Mouse (Mus musculus) MEL (cell line): ENCODE data around the gene Pnldc1. TPM values are rescaled to one million over a fixed set of nuclear protein-coding genes. Genes with fewer than 3 reads are reported as not detected.

Experiments used
- DNase-seq: peaks from one replicate; pipeline ENCODE4 v3.0.0; 2011; ENCODE audit warnings: low read depth, low spot score
- H3K27ac ChIP-seq: 2 replicates; pipeline ENCODE4 v1.5.1; 2012; ENCODE audit warnings: low read depth, mild to moderate bottlenecking, control low read depth, low read length, moderate library complexity; ENCODE audit not compliant: control insufficient read depth
- H3K27me3 ChIP-seq, 2 experiments: fragments of 150-350 bp in 1 of 2; sonication (generic) in 1 of 2; 2 replicates each; pipeline ENCODE4 v1.6.1; 2012; ENCODE audit warnings: low read length in 2 of 2, mild to moderate bottlenecking in 2 of 2, improper control_type of control experiment in 1 of 2, moderate library complexity in 1 of 2; ENCODE audit not compliant: insufficient read depth in 2 of 2, control insufficient read depth in 1 of 2
- H3K36me3 ChIP-seq, 2 experiments: 2 replicates each; pipeline ENCODE4 v1.6.1; 2012 to 2014; ENCODE audit warnings: low read length in 2 of 2, improper control_type of control experiment in 1 of 2, inconsistent platforms in 1 of 2, mild to moderate bottlenecking in 1 of 2; ENCODE audit not compliant: insufficient read depth in 2 of 2, control insufficient read depth in 1 of 2
- H3K4me1 ChIP-seq, 2 experiments: fragments of 150-350 bp in 1 of 2; sonication (generic) in 1 of 2; 2 replicates each; pipeline ENCODE4 v1.6.1; 2012; ENCODE audit warnings: low read length in 2 of 2, improper control_type of control experiment in 1 of 2, mild to moderate bottlenecking in 1 of 2; ENCODE audit not compliant: insufficient read depth in 2 of 2, control insufficient read depth in 1 of 2
- H3K4me3 ChIP-seq, 2 experiments: fragments of 150-350 bp in 1 of 2; sonication (generic) in 1 of 2; 2 replicates each; pipeline ENCODE4 v1.5.1; 2012; ENCODE audit warnings: low read depth in 2 of 2, low read length in 2 of 2, mild to moderate bottlenecking in 2 of 2, moderate library complexity in 2 of 2, control low read depth in 1 of 2, improper control_type of control experiment in 1 of 2; ENCODE audit not compliant: control insufficient read depth in 1 of 2, insufficient read depth in 1 of 2
- H3K79me2 ChIP-seq: 2 replicates; pipeline ENCODE4 v1.6.1; 2012; ENCODE audit warnings: mild to moderate bottlenecking, low read length, moderate library complexity; ENCODE audit not compliant: control insufficient read depth, poor library complexity, insufficient read depth
- H3K9ac ChIP-seq: 2 replicates; pipeline ENCODE4 v1.6.1; 2012; ENCODE audit warnings: low read depth, mild to moderate bottlenecking, control low read depth, low read length, moderate library complexity; ENCODE audit not compliant: control insufficient read depth, poor library complexity, severe bottlenecking
- H3K9me3 ChIP-seq: fragments of 150-350 bp; sonication (generic); replicated peaks from 2 replicates; pipeline ENCODE4 v1.6.1; 2012; ENCODE audit warnings: mild to moderate bottlenecking, low read length, improper control_type of control experiment, moderate library complexity; ENCODE audit not compliant: insufficient read depth
- CTCF ChIP-seq, 3 experiments: IDR thresholded peaks in 2 of 3; conservative IDR thresholded peaks in 1 of 3; 2 replicates each; pipeline ENCODE4 v1.5.1; 2011 to 2012; ENCODE audit warnings: low read length in 3 of 3, low read depth in 2 of 3, mild to moderate bottlenecking in 2 of 3, improper control_type of control experiment in 1 of 3, inconsistent platforms in 1 of 3, mixed read lengths in 1 of 3, moderate library complexity in 1 of 3; ENCODE audit not compliant: control insufficient read depth in 1 of 3, insufficient read depth in 1 of 3, poor library complexity in 1 of 3, severe bottlenecking in 1 of 3
- E2F4 ChIP-seq: IDR thresholded peaks from 2 replicates; pipeline ENCODE4 v1.6.1; 2011; ENCODE audit warnings: low read depth, low read length, improper control_type of control experiment, borderline replicate concordance
- ETS1 ChIP-seq: IDR thresholded peaks from 2 replicates; pipeline ENCODE4 v1.6.1; 2012; ENCODE audit warnings: low read depth, mild to moderate bottlenecking, inconsistent platforms, low read length, improper control_type of control experiment, moderate library complexity
- GABPA ChIP-seq: IDR thresholded peaks from 2 replicates; pipeline ENCODE4 v1.6.1; 2012; ENCODE audit warnings: low read depth, mild to moderate bottlenecking, inconsistent platforms, low read length, improper control_type of control experiment, moderate library complexity
- HCFC1 ChIP-seq: IDR thresholded peaks from 2 replicates; pipeline ENCODE4 v1.6.1; 2012; ENCODE audit warnings: low read depth, mild to moderate bottlenecking, inconsistent platforms, low read length, improper control_type of control experiment, moderate library complexity
- KAT2A ChIP-seq: conservative IDR thresholded peaks from 2 replicates; pipeline ENCODE4 v1.6.1; 2012; ENCODE audit warnings: low read depth, low read length, improper control_type of control experiment, inconsistent platforms
- MAFK ChIP-seq: IDR thresholded peaks from 2 replicates; pipeline ENCODE4 v1.6.1; 2011; ENCODE audit warnings: low read depth, mild to moderate bottlenecking, low read length, improper control_type of control experiment, borderline replicate concordance
- MAX ChIP-seq: IDR thresholded peaks from 2 replicates; pipeline ENCODE4 v1.6.1; 2011; ENCODE audit warnings: low read length, improper control_type of control experiment
- MAZ ChIP-seq: IDR thresholded peaks from 2 replicates; pipeline ENCODE4 v1.6.1; 2012; ENCODE audit warnings: low read depth, mild to moderate bottlenecking, inconsistent platforms, low read length, improper control_type of control experiment
- MEF2A ChIP-seq: IDR thresholded peaks from 2 replicates; pipeline ENCODE4 v1.6.1; 2014; ENCODE audit warnings: low read depth, mild to moderate bottlenecking, inconsistent platforms, low read length, improper control_type of control experiment; ENCODE audit not compliant: poor library complexity, insufficient replicate concordance, severe bottlenecking; ENCODE audit errors: extremely low read depth
- MYB ChIP-seq: IDR thresholded peaks from 2 replicates; pipeline ENCODE4 v1.6.1; 2011; ENCODE audit warnings: mild to moderate bottlenecking, low read depth, low read length, improper control_type of control experiment
- NRF1 ChIP-seq: IDR thresholded peaks from 2 replicates; pipeline ENCODE4 v1.6.1; 2014; ENCODE audit warnings: low read depth, mild to moderate bottlenecking, inconsistent platforms, low read length, improper control_type of control experiment, moderate library complexity; ENCODE audit not compliant: poor library complexity, insufficient read depth, severe bottlenecking
- POLR2AphosphoS2 ChIP-seq: IDR thresholded peaks from 2 replicates; pipeline ENCODE4 v1.6.1; 2011; ENCODE audit warnings: low read length, improper control_type of control experiment
- POLR2AphosphoS5 ChIP-seq: IDR thresholded peaks from 2 replicates; pipeline ENCODE4 v1.6.1; 2012; ENCODE audit warnings: low read depth, borderline replicate concordance, mild to moderate bottlenecking, inconsistent platforms, low read length, moderate library complexity, mixed read lengths
- RCOR1 ChIP-seq: IDR thresholded peaks from 2 replicates; pipeline ENCODE4 v1.6.1; 2012; ENCODE audit warnings: low read depth, mild to moderate bottlenecking, inconsistent platforms, low read length, improper control_type of control experiment
- SMC3 ChIP-seq: IDR thresholded peaks from 2 replicates; pipeline ENCODE4 v1.6.1; 2011; ENCODE audit warnings: low read depth, low read length, improper control_type of control experiment
- TAL1 ChIP-seq: IDR thresholded peaks from 2 replicates; pipeline ENCODE4 v1.6.1; 2012; ENCODE audit warnings: mild to moderate bottlenecking, inconsistent platforms, low read length, moderate library complexity, mixed read lengths
- TBP ChIP-seq: IDR thresholded peaks from 2 replicates; pipeline ENCODE4 v1.8.0; 2011; ENCODE audit warnings: low read depth, low read length, improper control_type of control experiment
- USF1 ChIP-seq: IDR thresholded peaks from 2 replicates; pipeline ENCODE4 v1.6.1; 2014; ENCODE audit warnings: low read depth, mild to moderate bottlenecking, inconsistent platforms, low read length, improper control_type of control experiment, moderate library complexity
- USF2 ChIP-seq, 2 experiments: IDR thresholded peaks; 2 replicates each; pipeline ENCODE4 v1.6.1; 2011 to 2012; ENCODE audit warnings: improper control_type of control experiment in 2 of 2, low read length in 2 of 2, borderline replicate concordance in 1 of 2, inconsistent platforms in 1 of 2, low read depth in 1 of 2, mild to moderate bottlenecking in 1 of 2; ENCODE audit not compliant: insufficient read depth in 1 of 2
- ZKSCAN1 ChIP-seq: IDR thresholded peaks from 2 replicates; pipeline ENCODE4 v1.6.1; 2012; ENCODE audit warnings: low read depth, mild to moderate bottlenecking, inconsistent platforms, low read length, improper control_type of control experiment, moderate library complexity
- ZMIZ1 ChIP-seq: IDR thresholded peaks from 2 replicates; pipeline ENCODE4 v1.6.1; 2012; ENCODE audit warnings: low read depth, mild to moderate bottlenecking, inconsistent platforms, low read length, improper control_type of control experiment, moderate library complexity
- ZNF384 ChIP-seq: IDR thresholded peaks from 2 replicates; pipeline ENCODE4 v1.6.1; 2012; ENCODE audit warnings: low read depth, mild to moderate bottlenecking, inconsistent platforms, low read length, improper control_type of control experiment
- polyA plus RNA-seq, 2 experiments: library from polyadenylated mRNA; stranded (reverse) in 1 of 2; unstranded in 1 of 2; fragments of >175 nt in 1 of 2; fragments of >200 nt in 1 of 2; gene quantifications; 2 replicates each; pipeline versions ENCODE4 v1.2.1 to v1.2.4; 2012; ENCODE audit warnings: low replicate concordance in 2 of 2, low read depth in 1 of 2; ENCODE audit not compliant: insufficient read length in 2 of 2, insufficient read depth in 1 of 2, missing spikeins in 1 of 2
- total RNA-seq: library from RNA; depleted of rRNA; stranded (reverse); fragments of 300-350 nt; gene quantifications from 2 replicates; pipeline ENCODE4 v1.2.3, GENCODE M21; 2012

The Pnldc1 gene
- total and polyA plus RNA-seq, 3 experiments: 0.54 to 1.1 TPM; not detected in 1

- peaks cover 0 to 2% of the 10 kb centered on the region in 2 experiments; a peak in 1 of 4 replicates for H3K36me3 ChIP-seq
- peaks cover 0 to 2% of the 10 kb centered on the region in 2 experiments; a peak in 1 of 4 replicates for H3K27me3 ChIP-seq
- H3K9me3 ChIP-seq: no peaks in the 10 kb centered on the region
- no peaks in the 10 kb centered on the region for H3K79me2 ChIP-seq
- DNase-seq: no peak
- TF ChIP-seq RCOR1 (no peak), MAZ (no peak), HCFC1 (no peak), TAL1 (no peak), GABPA (no peak), ZKSCAN1 (no peak), ETS1 (no peak), MYB (no peak), TBP (no peak), MAFK (no peak), POLR2AphosphoS5 (no peak)
- H3K9ac ChIP-seq: no peak within 1 kb of the TSS; the same call in 1 of the 2 replicates
- H3K27ac ChIP-seq: no peak within 1 kb of the TSS
- H3K4me1 ChIP-seq: peaks cover 0 to 4% of the 10 kb centered on the region in 2 experiments; a peak in 1 of 4 replicates
- H3K4me3 ChIP-seq: no peak within 1 kb of the TSS
These were observed 34.3 kb downstream of the Pnldc1 start, which contains the start of gene Mrgprh for GRCm38 (mm10) chr17:12875734-12876133. Gene Mrgprh (plus strand): TSS chr17:12876034.

- no peak for TF ChIP-seq TAL1
- TF ChIP-seq, all 39 proteins: peak for 0
- H3K4me1 ChIP-seq: peaks cover 0 to 4% of the 10 kb centered on the region in 2 experiments; a peak in 1 of 4 replicates
- no peak for DNase-seq
These were observed 37.6 kb downstream of the Pnldc1 start for GRCm38 (mm10) chr17:12872275-12873028.

GRCm38 (mm10) chr17:12868640-12869039, 41.4 kb downstream of the Pnldc1 start:
- Histone ChIP-seq H3K79me2 (no peaks in the 10 kb centered on the region), H3K9ac (no peak overlapping the region), H3K4me3 (no peak overlapping the region), H3K9me3 (no peaks in the 10 kb centered on the region), H3K36me3 (no peaks in the 10 kb centered on the region), H3K27me3 (peaks cover 0 to 2% of the 10 kb centered on the region in 2 experiments; a peak in 2 of 4 replicates), H3K4me1 (no peaks in the 10 kb centered on the region), H3K27ac (no peak overlapping the region)
- DNase-seq: no peak
- TF ChIP-seq TBP (no peak), POLR2AphosphoS2 (no peak), ZMIZ1 (no peak), E2F4 (no peak), USF1 (no peak), USF2 (IDR thresholded peaks at IDR 0.05; ENCODE audit: borderline replicate concordance in 1 of 2, insufficient read depth in 1 of 2, low read depth in 1 of 2, low read length in 2 of 2) (no peak), NRF1 (no peak), MAX (no peak), HCFC1 (no peak), MEF2A (no peak), POLR2AphosphoS5 (no peak), ZNF384 (no peak), KAT2A (no peak), MYB (no peak), CTCF (IDR thresholded peaks at IDR 0.05 in 2 of 3, conservative IDR thresholded peaks at IDR 0.05 in 1 of 3; ENCODE audit: control insufficient read depth in 1 of 3, insufficient read depth in 1 of 3, low read depth in 2 of 3, low read length in 3 of 3, poor library complexity in 1 of 3, severe bottlenecking in 1 of 3) (no peak), SMC3 (no peak)

More at GRCm38 (mm10) chr17:12872275-12873028, 37.6 kb downstream of the Pnldc1 start:
- H3K9me3 ChIP-seq: no peaks in the 10 kb centered on the region
- peaks cover 0 to 2% of the 10 kb centered on the region in 2 experiments; a peak in 1 of 4 replicates for H3K36me3 ChIP-seq
- no peak overlapping the region for H3K4me3 ChIP-seq
- no peak overlapping the region for H3K9ac ChIP-seq
- peaks cover 0 to 2% of the 10 kb centered on the region in 2 experiments; a peak in 2 of 4 replicates for H3K27me3 ChIP-seq
- no peaks in the 10 kb centered on the region for H3K79me2 ChIP-seq
- H3K27ac ChIP-seq: no peak overlapping the region
